Mouse (Mus musculus): ENCODE data around the gene Cds2. TPM values are rescaled to one million over a fixed set of nuclear protein-coding genes. Genes with fewer than 3 reads are reported as not detected.
"Not testable (repeated sequence)": the region's sequence is repeated elsewhere in the genome, so short reads cannot be mapped to it uniquely, and the experiment has no call there.

The Cds2 gene
- total RNA-seq (2021) = 100 to 1,000 TPM; 262 to 266 TPM
- long read RNA-seq, experiment 1, full-length matches to known transcripts = 24 of 235 reads
- long read RNA-seq, experiment 1, partial matches to known transcripts = 95 of 235 reads
- long read RNA-seq, experiment 1, other reads (novel, unspliced or antisense) = 116 of 235 reads
- long read RNA-seq, experiment 2, full-length matches to known transcripts = 19 of 189 reads
- long read RNA-seq, experiment 2, partial matches to known transcripts = 12 of 189 reads
- long read RNA-seq, experiment 2, other reads (novel, unspliced or antisense) = 158 of 189 reads

- H3K4me3 ChIP-seq = peak within 1 kb of the TSS; percentile 100
- intact Hi-C loops (cut with DNase I) = loop anchor here (2.0 to 5.0 kb wide), 3 partner anchors 34 to 224 kb away; no protein-coding TSS in a partner anchor
- DNase-seq (ENCODE audit: extremely low spot score in 1 of 2, low spot score in 2 of 2) = peak; percentile 99
- peak; percentile 87 for TF ChIP-seq CTCF (IDR thresholded peaks at IDR 0.05)
- peak within 1 kb of the TSS; percentile 95 for H3K27ac ChIP-seq
These were observed at the start of gene Cds2 for GRCm38 (mm10) chr2:132262879-132263398. Gene Cds2, plus strand, starts transcription at chr2:132263148.

GRCm38 (mm10) chr2:132221611-132222073 lies 41.3 kb upstream of the Cds2 start:
- DNase-seq (ENCODE audit: extremely low spot score in 1 of 2, low spot score in 2 of 2) = peak in 1 of 2 experiments; percentile 15
- no peak for TF ChIP-seq CTCF (IDR thresholded peaks at IDR 0.05)
- Histone ChIP-seq H3K4me3 (no peak overlapping the region), H3K27ac (peak overlapping the region; percentile 66)
- intact Hi-C loops (cut with DNase I) = loop anchor here (2.0 kb wide), 1 partner anchor 77 kb away; the partner anchor contains the start of gene Slc23a2

GRCm38 (mm10) chr2:132224359-132224758 lies 38.6 kb upstream of the Cds2 start:
- intact Hi-C loops (cut with DNase I) = no loop called here
- Histone ChIP-seq H3K4me3 (no peak overlapping the region), H3K27ac (no peak overlapping the region)
- TF ChIP-seq CTCF (IDR thresholded peaks at IDR 0.05) = no peak
- DNase-seq (ENCODE audit: extremely low spot score in 1 of 2, low spot score in 2 of 2) = no peak

GRCm38 (mm10) chr2:132232413-132232945 lies 30.5 kb upstream of the Cds2 start:
- H3K27ac ChIP-seq = no peak overlapping the region
- no peak overlapping the region for H3K4me3 ChIP-seq
- no peak for DNase-seq (ENCODE audit: extremely low spot score in 1 of 2, low spot score in 2 of 2)
- intact Hi-C loops (cut with DNase I) = no loop called here
- no peak for TF ChIP-seq CTCF (IDR thresholded peaks at IDR 0.05)

- intact Hi-C loops (cut with DNase I) = no loop called here
- Histone ChIP-seq H3K4me3 (no peak overlapping the region), H3K27ac (no peak overlapping the region)
- DNase-seq (ENCODE audit: extremely low spot score in 1 of 2, low spot score in 2 of 2) = no peak
- no peak for TF ChIP-seq CTCF (IDR thresholded peaks at IDR 0.05)
These were observed 28.8 kb upstream of the Cds2 start for GRCm38 (mm10) chr2:132233985-132234765.

GRCm38 (mm10) chr2:132235291-132235690 lies 27.7 kb upstream of the Cds2 start:
- intact Hi-C loops (cut with DNase I) = no loop called here
- TF ChIP-seq CTCF (IDR thresholded peaks at IDR 0.05) = no peak
- Histone ChIP-seq H3K27ac (no peak overlapping the region), H3K4me3 (no peak overlapping the region)
- no peak for DNase-seq (ENCODE audit: extremely low spot score in 1 of 2, low spot score in 2 of 2)

GRCm38 (mm10) chr2:132235975-132236374 lies 27.0 kb upstream of the Cds2 start:
- intact Hi-C loops (cut with DNase I) = no loop called here
- H3K4me3 ChIP-seq = no peak overlapping the region
- no peak overlapping the region for H3K27ac ChIP-seq
- no peak for DNase-seq (ENCODE audit: extremely low spot score in 1 of 2, low spot score in 2 of 2)
- TF ChIP-seq CTCF (IDR thresholded peaks at IDR 0.05) = no peak

GRCm38 (mm10) chr2:132239434-132239833 lies 23.5 kb upstream of the Cds2 start:
- H3K27ac ChIP-seq; H3K4me3 ChIP-seq; DNase-seq (ENCODE audit: extremely low spot score in 1 of 2, low spot score in 2 of 2); intact Hi-C loops (cut with DNase I): not testable (repeated sequence)

- DNase-seq (ENCODE audit: extremely low spot score in 1 of 2, low spot score in 2 of 2) = peak; percentile 65 to 73
- intact Hi-C loops (cut with DNase I) = loop anchor here (2.0 kb wide), 3 partner anchors 96 to 420 kb away; partner anchors contain the start of gene Slc23a2
- H3K27ac ChIP-seq, H3K4me3 ChIP-seq: not testable (repeated sequence)
- peak; percentile 65 for TF ChIP-seq CTCF (IDR thresholded peaks at IDR 0.05)
These were observed 22.5 kb upstream of the Cds2 start for GRCm38 (mm10) chr2:132240457-132240856.

- intact Hi-C loops (cut with DNase I) = no loop called here
- DNase-seq (ENCODE audit: extremely low spot score in 1 of 2, low spot score in 2 of 2) = no peak
- TF ChIP-seq CTCF (IDR thresholded peaks at IDR 0.05) = no peak
- no peak overlapping the region for H3K27ac ChIP-seq
- no peak overlapping the region for H3K4me3 ChIP-seq
These were observed 19.6 kb upstream of the Cds2 start for GRCm38 (mm10) chr2:132243370-132243769.

- Histone ChIP-seq H3K27ac (peak within 1 kb of the TSS; percentile 79), H3K4me3 (peak within 1 kb of the TSS; percentile 74)
- DNase-seq (ENCODE audit: extremely low spot score in 1 of 2, low spot score in 2 of 2) = peak; percentile 93 to 95
- intact Hi-C loops (cut with DNase I) = no loop called here
- peak; percentile 7 for TF ChIP-seq CTCF (IDR thresholded peaks at IDR 0.05)
These were observed 15.2 kb upstream of the Cds2 start, which contains the start of gene Tmem230 for GRCm38 (mm10) chr2:132247539-132248313. Gene Tmem230, minus strand, starts transcription at chr2:132247807.

Measured in left cerebral cortex, adult 2 months (tissue).